Mouse (Mus musculus) 3T3-L1 (cell line): ENCODE data around the gene Prep.
"Not testable (repeated sequence)": the region's sequence is repeated elsewhere in the genome, so short reads cannot be mapped to it uniquely, and the experiment has no call there.

Experiments
- DNase-seq: peaks from one replicate; pipeline ENCODE4 v3.0.0-alpha.2; 2015; ENCODE audit warnings: low read depth, low spot score

The Prep gene

GRCm38 (mm10) chr10:45075491-45076051 lies 8.6 kb downstream of the Prep start:
- DNase-seq, result no peak

- no peak for DNase-seq
Observed at GRCm38 (mm10) chr10:45076585-45076984, 9.6 kb downstream of the Prep start.

- DNase-seq, result no peak
Observed at GRCm38 (mm10) chr10:45077353-45077752, 10.3 kb downstream of the Prep start.

GRCm38 (mm10) chr10:45079756-45080155 lies 12.8 kb downstream of the Prep start:
- no peak for DNase-seq

GRCm38 (mm10) chr10:45080490-45080889 lies 13.5 kb downstream of the Prep start:
- DNase-seq, result no peak

GRCm38 (mm10) chr10:45082730-45083129 lies 15.7 kb downstream of the Prep start:
- peak; percentile 12 for DNase-seq

- not testable (repeated sequence) for DNase-seq
Observed at GRCm38 (mm10) chr10:45084002-45084401, 17.0 kb downstream of the Prep start.

GRCm38 (mm10) chr10:45084471-45084870 lies 17.5 kb downstream of the Prep start:
- DNase-seq, result no peak

- DNase-seq, result no peak
Observed at GRCm38 (mm10) chr10:45085315-45085714, 18.3 kb downstream of the Prep start.

GRCm38 (mm10) chr10:45086637-45087036 lies 19.6 kb downstream of the Prep start:
- no peak for DNase-seq

- DNase-seq, result no peak
Observed at GRCm38 (mm10) chr10:45091462-45092079, 24.6 kb downstream of the Prep start.

GRCm38 (mm10) chr10:45092080-45093056 lies 25.4 kb downstream of the Prep start:
- no peak for DNase-seq

- DNase-seq, result peak; percentile 52
Observed at GRCm38 (mm10) chr10:45098751-45099150, 31.7 kb downstream of the Prep start.

- DNase-seq, result no peak
Observed at GRCm38 (mm10) chr10:45100473-45100872, 33.5 kb downstream of the Prep start.

GRCm38 (mm10) chr10:45103184-45103583 lies 36.2 kb downstream of the Prep start:
- DNase-seq, result no peak

GRCm38 (mm10) chr10:45104098-45104497 lies 37.1 kb downstream of the Prep start:
- DNase-seq, result no peak

GRCm38 (mm10) chr10:45104535-45105079 lies 37.6 kb downstream of the Prep start:
- no peak for DNase-seq

GRCm38 (mm10) chr10:45106541-45106940 lies 39.5 kb downstream of the Prep start:
- no peak for DNase-seq

- DNase-seq, result no peak
Observed at GRCm38 (mm10) chr10:45107313-45107712, 40.3 kb downstream of the Prep start.

GRCm38 (mm10) chr10:45109041-45109440 lies 42.0 kb downstream of the Prep start:
- no peak for DNase-seq

GRCm38 (mm10) chr10:45109974-45110373 lies 43.0 kb downstream of the Prep start:
- DNase-seq, result no peak

- no peak for DNase-seq
Observed at GRCm38 (mm10) chr10:45112927-45113326, 45.9 kb downstream of the Prep start.
